Mouse (Mus musculus) left cerebral cortex, adult 6 months (tissue): Measurements from ENCODE around the gene Agbl3. TPM values are rescaled to one million over a fixed set of nuclear protein-coding genes. Genes with fewer than 3 reads are reported as not detected.

ENCODE experiments used
- long read RNA-seq, 2 experiments: library from polyadenylated mRNA; unstranded; transcript quantifications; one replicate each; pipeline ENCODE4 v2.0.0; 2019 to 2020
- polyA plus RNA-seq: library from polyadenylated mRNA; unstranded; fragments of <200 nt; fragmentation: Nextera tagmentation; gene quantifications from 2 replicates; pipeline ENCODE4 v1.2.3, GENCODE M21; 2021

Gene Agbl3
- polyA plus RNA-seq: 19.4 and 25.0 TPM in 2 replicates
- long read RNA-seq, experiment 1, transcript Agbl3-203 (4 exons, 805 nt): major isoform, 26 of 37 reads
- long read RNA-seq, experiment 1, partial matches to known transcripts: 4 of 37 reads
- long read RNA-seq, experiment 1, other reads (novel, unspliced or antisense): 2 of 37 reads
- long read RNA-seq, experiment 2, transcript Agbl3-203 (4 exons, 805 nt): major isoform, 5 of 8 reads
- long read RNA-seq, experiment 2, partial matches to known transcripts: 1 of 8 reads
- long read RNA-seq, experiment 2, other reads (novel, unspliced or antisense): 2 of 8 reads

DNA sequence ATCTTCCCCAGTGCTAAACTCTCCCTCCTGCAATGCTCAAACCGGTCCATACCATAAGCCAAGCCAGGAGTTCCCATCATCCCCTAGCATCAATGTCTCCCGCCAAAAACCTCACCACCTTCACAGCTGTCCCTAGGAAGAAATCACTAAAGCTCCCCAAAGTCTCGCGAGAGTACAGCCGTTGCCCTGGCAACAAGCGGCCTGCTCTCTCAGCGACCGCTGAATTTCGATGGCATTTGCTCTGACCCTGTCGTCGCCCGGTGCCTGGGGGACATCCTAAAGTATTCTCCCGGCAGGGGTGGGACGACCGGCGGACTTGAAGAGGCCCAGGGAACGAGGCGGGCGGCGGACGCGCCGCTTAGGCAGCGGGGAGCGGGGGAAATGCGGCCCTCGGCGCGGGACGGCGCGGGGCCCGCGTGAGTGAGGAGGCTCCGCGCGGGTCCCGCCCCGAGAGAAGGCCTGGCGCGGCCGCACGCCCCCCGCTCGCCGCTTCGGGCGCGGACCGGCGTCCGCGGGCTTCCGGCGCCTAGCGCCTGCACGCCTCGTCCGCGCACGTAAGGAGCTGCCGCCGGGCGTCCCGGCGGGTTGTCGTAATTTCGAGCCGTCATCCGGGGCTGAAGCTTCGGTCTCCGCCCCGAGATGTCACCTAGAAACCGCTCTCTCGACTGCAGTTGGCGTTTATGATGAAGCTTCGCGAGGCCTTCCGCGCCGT lies at the start of gene Agbl3:
Agbl3 (plus strand) TSS at position 202 of the 712 bp plus-strand sequence.

DNA sequence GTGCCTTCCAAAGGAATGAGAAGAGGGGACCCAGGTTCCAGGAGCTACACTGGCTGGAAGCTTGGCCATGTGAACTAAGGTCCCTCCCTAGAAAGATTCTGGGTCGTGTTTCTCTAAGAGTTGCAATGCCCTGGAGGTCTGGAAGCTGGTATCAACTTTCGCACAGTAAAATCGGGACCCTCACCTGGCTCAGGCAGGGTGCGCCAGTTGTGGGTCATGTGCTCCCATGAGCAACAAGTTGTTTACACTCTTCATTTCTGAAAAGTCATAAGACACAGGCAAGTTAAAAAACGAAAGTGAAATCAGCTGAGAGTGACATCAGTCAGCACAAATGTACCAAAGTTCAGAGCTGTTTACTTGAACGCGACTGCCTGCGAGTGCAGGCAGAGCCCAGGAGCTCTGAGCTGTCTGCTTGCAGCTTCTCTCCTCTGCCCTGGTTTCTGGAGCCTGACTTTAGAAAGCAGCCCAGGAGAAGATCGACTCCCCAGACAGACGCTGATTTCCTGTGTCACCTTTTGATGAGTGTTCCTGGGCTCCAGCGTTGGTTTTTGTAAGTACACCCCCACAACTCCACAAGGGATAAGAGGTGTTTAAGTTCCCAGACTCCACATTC lies 82.7 kb downstream of the Agbl3 start, which contains the start of gene Tmem140:
Tmem140 (plus strand) TSS at position 356 of the 613 bp plus-strand sequence.

DNA sequence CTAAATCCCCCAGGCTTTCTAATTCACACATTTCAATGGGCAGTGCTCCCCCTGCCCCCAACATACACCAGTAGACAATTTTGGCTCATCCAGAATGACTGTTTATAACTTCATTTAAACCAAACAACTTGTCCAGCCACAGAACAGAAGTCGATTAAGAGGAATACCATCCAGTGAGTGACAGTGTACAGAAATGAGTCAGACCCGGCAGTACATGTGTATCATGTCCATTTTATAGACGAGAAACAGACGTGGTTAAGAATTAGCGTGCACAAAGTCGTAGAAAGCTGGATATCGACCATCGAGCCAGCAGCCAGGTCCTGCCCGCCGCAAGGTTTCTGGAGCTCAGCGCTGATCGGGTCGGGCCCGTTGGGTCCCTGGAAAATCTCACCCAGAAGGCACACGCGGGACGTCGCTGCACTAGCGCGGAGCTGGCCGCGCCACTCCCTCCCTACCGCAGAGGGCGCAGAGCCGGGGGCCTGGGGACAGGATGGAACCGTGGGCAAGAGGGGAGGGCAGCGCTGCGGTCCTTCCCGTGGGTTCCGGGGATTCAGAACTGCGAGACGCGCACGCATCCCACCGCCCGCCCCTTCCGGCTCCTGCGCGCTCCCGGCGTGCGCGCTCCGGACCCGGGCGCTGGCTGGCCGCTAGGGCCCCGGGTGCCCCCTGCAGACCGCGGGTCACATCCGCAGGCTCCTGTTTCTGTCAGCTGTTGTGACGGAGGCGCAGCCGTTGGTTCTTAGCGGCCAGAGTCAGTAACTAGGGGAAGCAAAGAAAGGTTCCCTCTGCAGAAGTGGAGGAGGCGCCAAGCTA lies 97.5 kb downstream of the Agbl3 start, which contains the start of gene Cyren:
Cyren (minus strand) TSS at position 552 of the 813 bp plus-strand sequence.

Other genes with a start within 250 kb of the Agbl3 start
- gene Cald1, start 181.9 kb upstream of the Agbl3 start, polyA plus RNA-seq: 13.1 and 16.6 TPM in 2 replicates
- 1.6 and 2.1 TPM in 2 replicates for gene Tmem140, start 82.7 kb downstream of the Agbl3 start, polyA plus RNA-seq
- 2.5 and 2.7 TPM in 2 replicates for gene Cyren, start 97.6 kb downstream of the Agbl3 start, polyA plus RNA-seq
- gene Wdr91, start 130.4 kb downstream of the Agbl3 start, polyA plus RNA-seq: 12.1 and 16.9 TPM in 2 replicates
- gene Stra8, start 139.7 kb downstream of the Agbl3 start, polyA plus RNA-seq: not detected in 2 replicates
- 0.10 and 0.23 TPM in 2 replicates for gene Slc23a4, start 208.0 kb downstream of the Agbl3 start, polyA plus RNA-seq